9 mouse cellular contexts compared by ENCODE assay signal in genomic region chrX:151055559-151055958, GRCm38 (mm10). TPM values are rescaled to one million over a fixed set of nuclear protein-coding genes. Genes with fewer than 3 reads are reported as not detected.
DNase-seq lines count a peak whose midpoint lies in the region; ATAC-seq lines count a peak whose summit lies in the region.
"Had no signal": no experiment of that assay in that cellular context is flagged by ENCODE, and none has a peak within 500 bp of the region (broad histone marks: within the 10 kb centered on the region; RNA-seq: fewer than 3 reads in every experiment).

No protein-coding gene starts in this region.

- H3K4me2 ChIP-seq in intestine, embryonic 16.5 days (ENCODE audit: low read depth, low read length) = no peak overlapping the region
- no peak overlapping the region for H3K4me2 ChIP-seq in lung, embryonic 16.5 days (ENCODE audit: low read depth, low read length)

- intact Hi-C loops in left cerebral cortex, postnatal 4 days (cut with DNase I) = no loop called here

- H3K27ac ChIP-seq in intestine, embryonic 16.5 days (ENCODE audit: low read length) = 0 out of 2 replicates have a peak overlapping the region, but pooled peaks have one; percentile 42
- no peak overlapping the region for H3K27ac ChIP-seq in lung, embryonic 16.5 days (ENCODE audit: low read length)
- H3K27ac ChIP-seq: limb, embryonic 13.5 days had no signal

- peaks cover 3% of the 10 kb centered on the region; the same call in 1 of the 2 replicates for H3K4me1 ChIP-seq in intestine, embryonic 16.5 days (ENCODE audit: control insufficient read depth, insufficient read depth, low read length)
- H3K4me1 ChIP-seq in lung, embryonic 16.5 days (replicated peaks; ENCODE audit: control insufficient read depth, insufficient read depth, low read length) = peaks cover 11% of the 10 kb centered on the region

- no peak overlapping the region for H3K4me3 ChIP-seq in intestine, embryonic 16.5 days (ENCODE audit: low read length)
- H3K4me3 ChIP-seq in lung, embryonic 16.5 days (ENCODE audit: low read length) = no peak overlapping the region
- H3K4me3 ChIP-seq: limb, embryonic 13.5 days had no signal

- H3K27me3 ChIP-seq in intestine, embryonic 16.5 days (replicated peaks; ENCODE audit: control insufficient read depth, insufficient read depth, low read length) = no peaks in the 10 kb centered on the region
- H3K27me3 ChIP-seq in lung, embryonic 16.5 days (ENCODE audit: control insufficient read depth, insufficient read depth, low read depth, low read length) = no peaks in the 10 kb centered on the region

- 8% methylated on average over 1 of the region's 1 CpGs for whole genome bisulfite sequencing in intestine, embryonic 16.5 days
- 15% methylated on average over 1 of the region's 1 CpGs for WGBS in lung, embryonic 16.5 days

- H3K9ac ChIP-seq in intestine, embryonic 16.5 days (ENCODE audit: low read depth, low read length) = no peak overlapping the region
- H3K9ac ChIP-seq in lung, embryonic 16.5 days (ENCODE audit: low read length) = no peak overlapping the region
- H3K9ac ChIP-seq: limb, embryonic 13.5 days had no signal

- no peaks in the 10 kb centered on the region for H3K36me3 ChIP-seq in intestine, embryonic 16.5 days (ENCODE audit: control insufficient read depth, insufficient read depth, low read length)
- no peaks in the 10 kb centered on the region for H3K36me3 ChIP-seq in lung, embryonic 16.5 days (ENCODE audit: control insufficient read depth, insufficient read depth, low read length)

- peak; percentile 15 to 25 for DNase-seq in cerebellum, postnatal 10 days
- peak; percentile 37 for DNase-seq in embryo, embryonic 10.5 days (ENCODE audit: low spot score)
- no peak for DNase-seq in right cerebral cortex, postnatal 36 days (ENCODE audit: low spot score in 2 of 2)
- no peak for DNase-seq in ovary, postnatal 14 days (ENCODE audit: low spot score)
- DNase-seq in left cerebral cortex, postnatal 4 days = no peak

- ATAC-seq in cerebellum, adult (ENCODE audit: insufficient number of reproducible peaks, low FRiP score, low TSS enrichment) = no peak
- peak; percentile 91 for ATAC-seq in intestine, embryonic 16.5 days
- ATAC-seq in lung, embryonic 16.5 days (ENCODE audit: low read depth) = peak; percentile 85

- H3K9me3 ChIP-seq in intestine, embryonic 16.5 days (ENCODE audit: control insufficient read depth, low read length) = no peaks in the 10 kb centered on the region
- no peaks in the 10 kb centered on the region for H3K9me3 ChIP-seq in lung, embryonic 16.5 days (ENCODE audit: control insufficient read depth, low read length)
- H3K9me3 ChIP-seq: limb, embryonic 13.5 days had no signal

RNA-seq across cellular contexts. Expression of gene Fgd1, which starts 9.6 kb away (rescaled TPM):
- 4.1 and 5.3 TPM in 2 replicates for polyA plus RNA-seq in intestine, embryonic 16.5 days (2015; fragmentation: Nextera tagmentation; extraction: Ambion mirVana)
- polyA plus RNA-seq in lung, embryonic 16.5 days (2015; fragmentation: Nextera tagmentation; extraction: Ambion mirVana) = 9.9 and 10.2 TPM in 2 replicates
- total RNA-seq in left cerebral cortex, postnatal 4 days (2021) = 10 to 100 TPM; 49.3 to 51.2 TPM

RNA-seq across cellular contexts. Expression of gene Gnl3l, which starts 38.4 kb away (rescaled TPM):
- 20.7 and 21.1 TPM in 2 replicates for polyA plus RNA-seq in intestine, embryonic 16.5 days (2015; fragmentation: Nextera tagmentation; extraction: Ambion mirVana)
- polyA plus RNA-seq in lung, embryonic 16.5 days (2015; fragmentation: Nextera tagmentation; extraction: Ambion mirVana) = 24.2 and 26.5 TPM in 2 replicates
- 100 to 1,000 TPM; 174 to 191 TPM for total RNA-seq in left cerebral cortex, postnatal 4 days (2021)

RNA-seq across cellular contexts. Expression of gene Tsr2, which starts 40.8 kb away (rescaled TPM):
- 26.3 and 32.6 TPM in 2 replicates for polyA plus RNA-seq in intestine, embryonic 16.5 days (2015; fragmentation: Nextera tagmentation; extraction: Ambion mirVana)
- 27.7 and 28.4 TPM in 2 replicates for polyA plus RNA-seq in lung, embryonic 16.5 days (2015; fragmentation: Nextera tagmentation; extraction: Ambion mirVana)
- 10 to 100 TPM; 36.7 to 38.7 TPM for total RNA-seq in left cerebral cortex, postnatal 4 days (2021)

Comparison
In these comparisons a context has a peak if more than half of its experiments do, and no peak if none do; other contexts are left out.
1. DNase-seq: peak in cerebellum, postnatal 10 days (2 of 2) and embryo, embryonic 10.5 days (single experiment); none in right cerebral cortex, postnatal 36 days (0 of 2), ovary, postnatal 14 days (single experiment) and left cerebral cortex, postnatal 4 days (single experiment).